Mouse (Mus musculus): ENCODE data around the gene Zfp46. TPM values are rescaled to one million over a fixed set of nuclear protein-coding genes. Genes with fewer than 3 reads are reported as not detected.

Zfp46 gene
- polyA plus RNA-seq, 1 experiment from 2014 or later, result 41.3 TPM

- H3K4me1 ChIP-seq (replicated peaks), result peaks cover 31% of the 10 kb centered on the region
- H3K27ac ChIP-seq (replicated peaks), result no peak within 1 kb of the TSS
- H3K4me2 ChIP-seq, result peak within 1 kb of the TSS; percentile 67
- H3K36me3 ChIP-seq, result no peaks in the 10 kb centered on the region
- ATAC-seq (ENCODE audit: low FRiP score, low read depth), result no peak; the same call in 1 of the 2 replicates
- H3K4me3 ChIP-seq, result peak within 1 kb of the TSS; percentile 36
- no peaks in the 10 kb centered on the region for H3K9me3 ChIP-seq
- WGBS, result under 1% methylated on average over 44 of the region's 46 CpGs
- peaks cover 60% of the 10 kb centered on the region for H3K27me3 ChIP-seq
- peak within 1 kb of the TSS; percentile 8; the same call in 1 of the 2 replicates for H3K9ac ChIP-seq
Observed at GRCm38 (mm10) chr4:136247729-136248463, 36.6 kb upstream of the Zfp46 start, which contains the start of gene Tcea3. TSS of gene Tcea3 (plus strand) at chr4:136247729.

GRCm38 (mm10) chr4:136248464-136249331 lies 35.8 kb upstream of the Zfp46 start:
- Histone ChIP-seq H3K9me3 (no peaks in the 10 kb centered on the region), H3K27ac (replicated peaks) (no peak overlapping the region), H3K4me3 (peak overlapping the region; percentile 36), H3K4me2 (peak overlapping the region; percentile 67), H3K36me3 (no peaks in the 10 kb centered on the region), H3K9ac (peak overlapping the region; percentile 8; the same call in 1 of the 2 replicates), H3K27me3 (peaks cover 60% of the 10 kb centered on the region), H3K4me1 (replicated peaks) (peaks cover 31% of the 10 kb centered on the region)
- ATAC-seq (ENCODE audit: low FRiP score, low read depth), result no peak
- under 1% methylated on average over 36 of the region's 37 CpGs for WGBS

GRCm38 (mm10) chr4:136249332-136249647 lies 35.2 kb upstream of the Zfp46 start:
- Histone ChIP-seq H3K27me3 (peaks cover 60% of the 10 kb centered on the region), H3K9ac (no peak overlapping the region), H3K4me3 (peak overlapping the region; percentile 36), H3K4me1 (replicated peaks) (peaks cover 31% of the 10 kb centered on the region), H3K9me3 (no peaks in the 10 kb centered on the region), H3K36me3 (no peaks in the 10 kb centered on the region), H3K4me2 (peak overlapping the region; percentile 67), H3K27ac (replicated peaks) (no peak overlapping the region)
- ATAC-seq (ENCODE audit: low FRiP score, low read depth), result no peak
- WGBS, result 10% methylated on average over 11 of the region's 11 CpGs

- WGBS, result 45% methylated on average over 9 of the region's 9 CpGs
- H3K36me3 ChIP-seq, result no peaks in the 10 kb centered on the region
- H3K9me3 ChIP-seq, result no peaks in the 10 kb centered on the region
- no peak overlapping the region for H3K4me2 ChIP-seq
- peaks cover 57% of the 10 kb centered on the region for H3K27me3 ChIP-seq
- H3K27ac ChIP-seq (replicated peaks), result no peak overlapping the region
- no peak for ATAC-seq (ENCODE audit: low FRiP score, low read depth)
- peaks cover 31% of the 10 kb centered on the region for H3K4me1 ChIP-seq (replicated peaks)
- H3K9ac ChIP-seq, result no peak overlapping the region
- no peak overlapping the region for H3K4me3 ChIP-seq
Observed at GRCm38 (mm10) chr4:136249780-136250179, 34.7 kb upstream of the Zfp46 start.

GRCm38 (mm10) chr4:136255919-136256318 lies 28.6 kb upstream of the Zfp46 start:
- Histone ChIP-seq H3K9me3 (no peaks in the 10 kb centered on the region), H3K4me2 (no peak overlapping the region), H3K27me3 (no peaks in the 10 kb centered on the region), H3K27ac (replicated peaks) (no peak overlapping the region), H3K4me3 (no peak overlapping the region), H3K36me3 (no peaks in the 10 kb centered on the region), H3K4me1 (replicated peaks) (peaks cover 5% of the 10 kb centered on the region), H3K9ac (no peak overlapping the region)
- WGBS, result 24% methylated on average over 6 of the region's 6 CpGs
- ATAC-seq (ENCODE audit: low FRiP score, low read depth), result no peak

- H3K27me3 ChIP-seq, result no peaks in the 10 kb centered on the region
- H3K36me3 ChIP-seq, result no peaks in the 10 kb centered on the region
- no peak overlapping the region for H3K9ac ChIP-seq
- H3K4me1 ChIP-seq (replicated peaks), result peaks cover 5% of the 10 kb centered on the region
- H3K4me3 ChIP-seq, result no peak overlapping the region
- ATAC-seq (ENCODE audit: low FRiP score, low read depth), result no peak
- 85% methylated on average over 10 of the region's 10 CpGs for WGBS
- no peaks in the 10 kb centered on the region for H3K9me3 ChIP-seq
- no peak overlapping the region for H3K4me2 ChIP-seq
- no peak overlapping the region for H3K27ac ChIP-seq (replicated peaks)
Observed at GRCm38 (mm10) chr4:136256696-136257095, 27.8 kb upstream of the Zfp46 start.

- Histone ChIP-seq H3K27ac (replicated peaks) (no peak overlapping the region), H3K9me3 (no peaks in the 10 kb centered on the region), H3K27me3 (no peaks in the 10 kb centered on the region), H3K4me3 (no peak overlapping the region), H3K9ac (no peak overlapping the region), H3K4me2 (no peak overlapping the region), H3K4me1 (replicated peaks) (peaks cover 5% of the 10 kb centered on the region), H3K36me3 (no peaks in the 10 kb centered on the region)
- no peak for ATAC-seq (ENCODE audit: low FRiP score, low read depth)
- WGBS, result 57% methylated on average over 3 of the region's 3 CpGs
Observed at GRCm38 (mm10) chr4:136259916-136260315, 24.6 kb upstream of the Zfp46 start.

GRCm38 (mm10) chr4:136260491-136261180 lies 23.8 kb upstream of the Zfp46 start:
- 34% methylated on average over 10 of the region's 10 CpGs for WGBS
- ATAC-seq (ENCODE audit: low FRiP score, low read depth), result peak; percentile 76; the same call in 1 of the 2 replicates
- Histone ChIP-seq H3K27me3 (no peaks in the 10 kb centered on the region), H3K4me2 (0 out of 2 replicates have a peak overlapping the region, but pooled peaks have one; percentile 21), H3K36me3 (no peaks in the 10 kb centered on the region), H3K9ac (no peak overlapping the region), H3K4me1 (replicated peaks) (peaks cover 5% of the 10 kb centered on the region), H3K9me3 (no peaks in the 10 kb centered on the region), H3K27ac (replicated peaks) (no peak overlapping the region), H3K4me3 (no peak overlapping the region)

- Histone ChIP-seq H3K27ac (replicated peaks) (no peak overlapping the region), H3K4me1 (replicated peaks) (peaks cover 5% of the 10 kb centered on the region), H3K9ac (no peak overlapping the region), H3K4me2 (no peak overlapping the region), H3K36me3 (no peaks in the 10 kb centered on the region), H3K4me3 (no peak overlapping the region), H3K27me3 (no peaks in the 10 kb centered on the region), H3K9me3 (no peaks in the 10 kb centered on the region)
- WGBS, result 81% methylated on average over 10 of the region's 10 CpGs
- no peak for ATAC-seq (ENCODE audit: low FRiP score, low read depth)
Observed at GRCm38 (mm10) chr4:136261912-136262311, 22.6 kb upstream of the Zfp46 start.

- Histone ChIP-seq H3K4me3 (no peak overlapping the region), H3K27ac (replicated peaks) (no peak overlapping the region), H3K4me1 (replicated peaks) (peaks cover 5% of the 10 kb centered on the region), H3K9ac (no peak overlapping the region), H3K27me3 (no peaks in the 10 kb centered on the region), H3K4me2 (no peak overlapping the region), H3K9me3 (no peaks in the 10 kb centered on the region), H3K36me3 (no peaks in the 10 kb centered on the region)
- 95% methylated on average over 4 of the region's 4 CpGs for WGBS
- ATAC-seq (ENCODE audit: low FRiP score, low read depth), result no peak
Observed at GRCm38 (mm10) chr4:136263555-136263954, 20.9 kb upstream of the Zfp46 start.

- Histone ChIP-seq H3K4me2 (no peak overlapping the region), H3K9me3 (no peaks in the 10 kb centered on the region), H3K4me3 (no peak overlapping the region), H3K27ac (replicated peaks) (no peak overlapping the region), H3K9ac (no peak overlapping the region), H3K27me3 (no peaks in the 10 kb centered on the region), H3K4me1 (replicated peaks) (no peaks in the 10 kb centered on the region), H3K36me3 (no peaks in the 10 kb centered on the region)
- ATAC-seq (ENCODE audit: low FRiP score, low read depth), result no peak
- 84% methylated on average over 9 of the region's 9 CpGs for WGBS
Observed at GRCm38 (mm10) chr4:136266716-136267343, 17.7 kb upstream of the Zfp46 start.

All from hindbrain, embryonic 15.5 days (tissue).